In the genomic region with DNA sequence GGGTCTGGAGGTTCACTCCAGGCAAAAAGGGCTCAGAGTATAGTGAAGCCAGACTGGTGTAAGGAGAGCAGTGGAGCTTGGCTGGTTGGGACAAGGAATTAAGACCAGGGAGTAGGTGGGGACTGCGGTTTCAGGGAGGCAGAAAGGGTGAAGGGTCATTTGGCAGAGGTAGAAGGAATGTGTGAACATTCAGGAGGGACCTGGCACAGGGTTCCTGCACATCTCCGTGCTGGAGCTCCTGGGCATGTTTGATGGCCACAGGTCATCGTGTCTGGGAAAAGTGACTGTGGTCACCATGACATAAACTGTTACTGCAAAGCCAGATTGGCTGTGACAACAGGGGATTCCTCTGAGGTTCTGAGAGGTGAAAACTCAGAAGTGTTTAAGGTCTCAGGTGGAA, we compare ENCODE assay signal across 23 mouse cellular contexts.
DNase-seq lines count a peak whose midpoint lies in the region; ATAC-seq and TF ChIP-seq lines count a peak whose summit lies in the region.
"Had no signal": no experiment of that assay in that cellular context is flagged by ENCODE, and none has a peak within 500 bp of the region (broad histone marks: within the 10 kb centered on the region; RNA-seq: fewer than 3 reads in every experiment).

No protein-coding gene starts in this region.

- peaks cover 3% of the 10 kb centered on the region; the same call in 1 of the 2 replicates for H3K4me1 ChIP-seq in kidney, adult 2 months (ENCODE audit: control insufficient read depth, insufficient read depth, low read length)
- H3K4me1 ChIP-seq in liver, adult 2 months (ENCODE audit: control insufficient read depth, insufficient read depth, low read length), result peaks cover 2% of the 10 kb centered on the region
- H3K4me1 ChIP-seq in liver, embryonic 11.5 days (replicated peaks; ENCODE audit: control insufficient read depth, insufficient read depth, low read length), result 0 out of 2 replicates have a peak, but pooled peaks cover 3% of the 10 kb centered on the region
- H3K4me1 ChIP-seq in limb, embryonic 11.5 days (ENCODE audit: control insufficient read depth, insufficient read depth, low read length), result no peaks in the 10 kb centered on the region
- H3K4me1 ChIP-seq: liver, embryonic 15.5 days had no signal

- peaks cover 2% of the 10 kb centered on the region; the same call in 1 of the 2 replicates for H3K9me3 ChIP-seq in liver, embryonic 11.5 days (ENCODE audit: control insufficient read depth, low read length)
- no peaks in the 10 kb centered on the region for H3K9me3 ChIP-seq in limb, embryonic 11.5 days (ENCODE audit: control insufficient read depth, low read length)
- H3K9me3 ChIP-seq: heart, embryonic 13.5 days; hindbrain, embryonic 15.5 days; intestine, embryonic 15.5 days; limb, embryonic 15.5 days; liver, embryonic 15.5 days; neural tube, embryonic 13.5 days had no signal

- H3K36me3 ChIP-seq in kidney, adult 2 months (ENCODE audit: control insufficient read depth, insufficient read depth, low read length), result no peaks in the 10 kb centered on the region
- H3K36me3 ChIP-seq in liver, adult 2 months (ENCODE audit: control insufficient read depth, insufficient read depth, low read length), result no peaks in the 10 kb centered on the region
- no peaks in the 10 kb centered on the region for H3K36me3 ChIP-seq in liver, embryonic 11.5 days (ENCODE audit: control insufficient read depth, insufficient read depth, low read length)
- H3K36me3 ChIP-seq in limb, embryonic 11.5 days (ENCODE audit: control insufficient read depth, insufficient read depth, low read length), result no peaks in the 10 kb centered on the region
- H3K36me3 ChIP-seq: heart, embryonic 13.5 days; hindbrain, embryonic 15.5 days; intestine, embryonic 15.5 days; limb, embryonic 15.5 days; liver, embryonic 15.5 days; neural tube, embryonic 13.5 days had no signal

- no peak for ATAC-seq in liver, embryonic 11.5 days (replicated peaks; ENCODE audit: low FRiP score)
- ATAC-seq in limb, embryonic 11.5 days (ENCODE audit: insufficient number of reproducible peaks, low FRiP score, low TSS enrichment, low read depth), result no peak
- ATAC-seq in inflammation-experienced regulatory T-cells, adult 6 months, result no peak
- ATAC-seq: forebrain, embryonic 16.5 days; intestine, embryonic 15.5 days had no signal

- DNase-seq in kidney, adult 2 months, result peak; percentile 85
- no peak for DNase-seq in kidney, postnatal 10 days
- DNase-seq in liver, adult 2 months (ENCODE audit: extremely low read depth, low read depth, low spot score), result peak; percentile 85
- no peak for DNase-seq in liver, embryonic 11.5 days (ENCODE audit: low spot score)
- no peak for DNase-seq in limb, embryonic 11.5 days (ENCODE audit: low spot score)
- DNase-seq: adrenal gland, postnatal 25 days; B cell, adult 2 months; cerebellum, adult 2 months; cerebellum, postnatal 14 days; heart, postnatal 10 days; lung, embryonic 14.5 days; lung, postnatal 14 days; right cerebral cortex, postnatal 14 days had no signal

- no peak overlapping the region for H3K4me3 ChIP-seq in kidney, adult 2 months (ENCODE audit: insufficient read depth, low read depth, low read length)
- no peak overlapping the region for H3K4me3 ChIP-seq in liver, adult 2 months (ENCODE audit: insufficient read depth, low read depth, low read length)
- no peak overlapping the region for H3K4me3 ChIP-seq in liver, embryonic 11.5 days (ENCODE audit: low read depth, low read length)
- no peak overlapping the region for H3K4me3 ChIP-seq in limb, embryonic 11.5 days (ENCODE audit: low read depth, low read length)
- H3K4me3 ChIP-seq: erythroblast, embryonic 14.5 days; heart, embryonic 13.5 days; hindbrain, embryonic 15.5 days; intestine, embryonic 15.5 days; left cerebral cortex, adult 2 months; limb, embryonic 15.5 days; liver, embryonic 15.5 days; neural tube, embryonic 13.5 days had no signal

- 30% methylated on average over 3 of the region's 3 CpGs for WGBS in kidney, adult 2 months
- 25% methylated on average over 3 of the region's 3 CpGs for WGBS in liver, adult 2 months
- 79% methylated on average over 3 of the region's 3 CpGs for WGBS in liver, embryonic 11.5 days
- 84% methylated on average over 3 of the region's 3 CpGs for WGBS in limb, embryonic 11.5 days

- no peak overlapping the region for H3K9ac ChIP-seq in liver, adult 2 months (ENCODE audit: low read depth, low read length)
- H3K9ac ChIP-seq in liver, embryonic 11.5 days (ENCODE audit: low read depth, low read length), result no peak overlapping the region
- no peak overlapping the region for H3K9ac ChIP-seq in limb, embryonic 11.5 days (ENCODE audit: low read length)
- H3K9ac ChIP-seq: heart, embryonic 13.5 days; hindbrain, embryonic 15.5 days; intestine, embryonic 15.5 days; limb, embryonic 15.5 days; liver, embryonic 15.5 days; lung, embryonic 14.5 days; neural tube, embryonic 13.5 days had no signal

- H3K27ac ChIP-seq in kidney, adult 2 months (ENCODE audit: insufficient read depth, low read depth, low read length), result no peak overlapping the region
- no peak overlapping the region for H3K27ac ChIP-seq in liver, adult 2 months (replicated peaks; ENCODE audit: insufficient read depth, low read depth, low read length)
- H3K27ac ChIP-seq in liver, embryonic 11.5 days (ENCODE audit: low read depth, low read length), result no peak overlapping the region
- 0 out of 2 replicates have a peak overlapping the region, but pooled peaks have one; percentile 21 for H3K27ac ChIP-seq in limb, embryonic 11.5 days (replicated peaks; ENCODE audit: low read depth, low read length)
- H3K27ac ChIP-seq: heart, embryonic 13.5 days; hindbrain, embryonic 15.5 days; intestine, embryonic 15.5 days; limb, embryonic 15.5 days; liver, embryonic 15.5 days; neural tube, embryonic 13.5 days had no signal

- H3K27me3 ChIP-seq in kidney, adult 2 months (replicated peaks; ENCODE audit: control insufficient read depth, insufficient read depth, low read length), result no peaks in the 10 kb centered on the region
- no peaks in the 10 kb centered on the region for H3K27me3 ChIP-seq in liver, adult 2 months (ENCODE audit: control insufficient read depth, insufficient read depth, low read length)
- H3K27me3 ChIP-seq in liver, embryonic 11.5 days (replicated peaks; ENCODE audit: control insufficient read depth, insufficient read depth, low read length), result no peaks in the 10 kb centered on the region
- H3K27me3 ChIP-seq in limb, embryonic 11.5 days (ENCODE audit: control insufficient read depth, insufficient read depth, low read length), result no peaks in the 10 kb centered on the region
- H3K27me3 ChIP-seq: heart, embryonic 13.5 days; hindbrain, embryonic 15.5 days; intestine, embryonic 15.5 days; limb, embryonic 15.5 days; liver, embryonic 15.5 days; neural tube, embryonic 13.5 days had no signal

- H3K79me2 ChIP-seq in liver, adult 2 months (ENCODE audit: control insufficient read depth, insufficient read depth, low read length), result no peaks in the 10 kb centered on the region

- no peak overlapping the region for H3K4me2 ChIP-seq in liver, embryonic 11.5 days
- no peak overlapping the region for H3K4me2 ChIP-seq in limb, embryonic 11.5 days (ENCODE audit: low read depth, severe bottlenecking)
- H3K4me2 ChIP-seq: heart, embryonic 13.5 days; hindbrain, embryonic 15.5 days; intestine, embryonic 15.5 days; limb, embryonic 15.5 days; liver, embryonic 15.5 days; lung, embryonic 14.5 days; neural tube, embryonic 13.5 days had no signal

- TF ChIP-seq POLR2A in kidney, adult 2 months (IDR thresholded peaks at IDR 0.05; ENCODE audit: low read depth, low read length), result no peak
- TF ChIP-seq POLR2A in liver, adult 2 months (IDR thresholded peaks at IDR 0.05; ENCODE audit: extremely low read depth, insufficient read depth, low read length), result no peak

- TF ChIP-seq CTCF in kidney, adult 2 months (conservative IDR thresholded peaks at IDR 0.05; ENCODE audit: insufficient read depth, insufficient read length, low read depth, low read length), result no peak
- TF ChIP-seq CTCF in liver, adult 2 months (IDR thresholded peaks at IDR 0.05; ENCODE audit: low read depth, low read length), result no peak

Comparison
In these comparisons a context has a peak if more than half of its experiments do, and no peak if none do; other contexts are left out.
1. DNase-seq: peak in kidney, adult 2 months (single experiment) and liver, adult 2 months (single experiment); none in kidney, postnatal 10 days (single experiment), liver, embryonic 11.5 days (single experiment) and limb, embryonic 11.5 days (single experiment).